Mouse (Mus musculus) cerebellum, postnatal 4 days (tissue): ENCODE measurements at regions not wholly inside any gene's neighbourhood (a gene's known extent, or its start where the extent isn't known, plus 50 kb on each side); places are given as distances from the start of the nearest gene placed in this dataset.

Experiments used
- DNase-seq, 2 experiments: peaks; one replicate each; pipeline ENCODE4 v3.0.0; 2022; ENCODE audit warnings: low spot score in 2 of 2, mixed read lengths in 1 of 2

DNA sequence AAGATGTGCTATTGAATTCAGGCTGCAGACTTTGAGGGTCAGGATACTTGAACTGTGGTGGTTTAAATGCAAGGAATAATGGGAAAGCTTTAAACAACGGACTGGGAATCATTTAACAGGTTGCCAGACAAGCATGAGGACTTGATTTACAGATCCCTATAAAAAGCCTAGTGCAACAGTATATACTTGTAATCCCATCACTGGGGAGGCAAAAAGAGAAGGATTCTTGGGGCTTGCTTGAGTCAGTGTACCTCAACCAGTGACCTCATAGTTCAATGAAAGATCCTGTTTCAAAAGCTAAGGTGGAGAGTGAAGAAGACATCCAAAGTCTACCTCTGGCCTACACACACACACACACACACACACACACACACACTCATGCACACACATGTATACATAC lies 99.8 kb downstream of the Lrrn1 start:
- DNase-seq: no peak

DNA sequence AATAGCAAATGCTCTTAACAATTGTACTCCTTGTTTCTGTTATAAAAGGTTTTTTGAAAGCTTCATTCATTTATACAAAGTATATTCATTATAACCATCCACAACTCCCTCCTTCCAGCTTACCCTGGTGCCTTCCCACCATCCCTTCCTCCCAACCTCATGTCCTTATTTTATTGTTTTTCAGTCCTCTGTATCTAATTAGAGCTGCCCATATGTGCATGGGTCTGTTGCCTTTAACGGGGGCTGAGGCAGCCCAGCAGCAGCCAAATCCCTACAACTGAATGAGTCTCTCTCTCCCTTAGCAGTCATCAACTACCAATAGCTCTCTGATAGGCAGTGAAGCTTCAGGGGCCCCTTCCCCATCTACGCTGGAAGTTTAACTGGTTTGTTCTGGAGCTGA lies 116.2 kb downstream of the Lrrn1 start:
- DNase-seq: no peak

DNA sequence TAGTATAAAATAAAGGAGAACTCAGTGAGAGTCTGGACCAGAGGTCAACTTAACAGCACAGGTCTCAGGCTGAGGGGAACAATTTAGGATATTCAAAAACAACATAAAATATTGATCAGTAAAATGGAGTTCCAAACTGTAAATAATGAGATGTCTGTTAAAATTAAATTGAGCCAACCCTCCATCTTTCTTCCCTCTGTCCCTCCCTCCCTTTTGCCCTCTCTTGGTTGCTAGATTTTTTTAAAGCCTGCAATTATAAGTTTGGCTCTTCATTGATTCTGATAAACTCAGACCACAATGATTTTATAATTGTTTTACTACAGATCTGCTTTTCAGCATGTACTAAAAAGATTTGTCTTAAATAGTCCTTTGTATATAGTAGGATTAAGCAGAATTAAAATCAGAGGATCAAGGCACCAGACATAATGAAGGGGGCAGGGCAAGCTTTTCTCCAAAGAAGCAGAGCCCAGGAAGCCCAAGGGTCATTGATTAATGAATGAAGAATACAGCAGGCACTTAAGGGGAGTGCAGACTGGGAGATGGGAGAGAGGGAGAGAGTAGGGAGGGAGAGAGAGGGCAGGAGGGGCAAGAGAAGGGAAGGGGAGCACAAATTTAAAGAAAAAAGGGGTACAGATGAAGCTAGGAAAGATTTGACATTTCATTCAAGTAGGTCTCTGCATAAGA lies 124.4 kb downstream of the Lrrn1 start:
- DNase-seq: no peak

DNA sequence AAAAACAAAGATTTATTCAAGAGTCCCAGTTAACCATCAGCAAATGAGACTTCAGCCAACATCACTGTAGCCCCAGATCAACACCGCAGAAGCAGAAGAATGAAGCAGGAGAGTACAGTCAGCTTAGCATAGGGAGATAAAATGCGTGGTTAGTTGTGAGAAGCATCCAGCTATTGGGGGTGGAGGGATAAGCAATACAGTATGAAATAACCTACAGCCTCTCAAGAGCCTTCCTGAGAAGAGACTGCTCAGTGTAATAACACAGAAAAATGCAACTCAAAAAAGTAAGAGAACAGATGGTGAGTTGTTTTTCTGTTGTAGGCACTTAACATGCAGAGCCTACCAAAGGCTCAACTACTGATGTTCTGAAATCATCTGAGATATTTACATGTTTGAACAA lies 128.2 kb downstream of the Lrrn1 start:
- DNase-seq: no peak

DNA sequence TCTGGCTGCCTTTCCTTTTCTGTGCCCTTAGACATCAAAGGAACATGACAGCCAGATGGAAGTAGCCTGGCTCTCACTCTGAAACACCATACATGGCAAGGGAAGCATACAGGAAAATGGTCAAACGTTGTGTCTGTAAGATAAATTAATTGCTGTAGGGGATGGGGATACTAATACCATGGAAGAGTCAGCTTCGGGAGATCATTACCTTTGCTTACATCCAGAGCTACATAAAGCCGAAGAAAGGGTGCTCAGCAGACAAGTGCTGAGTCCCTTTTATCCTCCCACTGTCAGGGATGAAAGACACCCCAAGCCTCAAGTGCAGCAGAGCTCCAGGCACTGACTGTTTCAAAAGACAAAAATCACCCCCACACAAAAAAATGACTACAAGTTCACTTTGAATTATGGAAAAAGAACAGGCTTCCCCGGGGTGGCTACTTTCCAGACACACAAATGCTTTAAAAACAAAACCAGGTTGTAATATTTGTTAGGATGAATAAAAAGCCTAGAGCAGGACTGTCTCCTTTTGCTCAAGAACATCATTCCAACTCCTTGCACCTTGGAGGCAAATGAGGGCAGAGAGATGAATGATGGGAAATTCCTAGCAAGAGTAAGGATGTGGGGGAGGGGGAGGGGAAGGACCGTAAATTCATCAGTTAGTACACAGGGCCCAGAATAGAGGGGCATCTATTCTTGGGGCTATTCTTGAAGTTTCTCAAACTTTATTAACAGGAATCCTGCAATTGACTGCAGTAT lies 131.6 kb downstream of the Lrrn1 start:
- DNase-seq: no peak

DNA sequence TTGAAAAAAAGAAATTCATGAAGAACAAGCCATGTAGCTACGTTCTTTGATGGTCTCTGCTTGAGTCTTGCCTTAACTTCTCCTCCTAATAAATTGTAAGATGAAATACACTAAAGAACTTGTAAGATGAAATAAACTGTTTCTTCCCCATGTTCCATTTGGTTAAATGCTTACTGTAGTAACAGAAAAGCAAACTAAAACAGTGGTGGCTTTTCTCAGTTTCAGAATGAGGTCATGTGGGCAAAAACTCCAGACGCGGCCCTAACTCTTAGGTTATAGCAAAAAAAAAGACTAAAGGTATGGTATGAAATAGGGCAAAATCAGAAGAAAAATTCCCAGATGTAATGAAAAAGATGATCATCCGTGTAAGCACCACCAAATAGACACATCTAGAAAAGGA lies 169.7 kb downstream of the Lrrn1 start:
- no peak for DNase-seq

DNA sequence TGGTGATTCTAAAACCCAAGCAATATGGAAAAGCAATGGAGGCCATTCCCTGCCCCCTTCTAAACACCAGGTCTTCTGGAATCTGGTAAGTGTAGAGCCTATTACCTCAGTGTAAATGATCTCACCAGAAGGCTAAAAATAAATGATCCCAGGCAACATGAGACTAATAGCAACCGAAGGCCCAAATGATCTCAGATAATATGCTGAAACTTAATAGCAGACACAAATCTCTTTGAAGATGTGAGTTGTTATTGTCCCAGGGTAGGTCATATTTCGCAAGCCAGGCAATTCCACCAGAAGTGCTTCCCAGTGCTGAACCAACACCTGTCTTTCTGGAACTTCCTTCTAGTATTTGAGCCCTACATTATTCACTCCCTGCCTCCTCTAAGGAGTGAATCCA lies 178.6 kb downstream of the Lrrn1 start:
- DNase-seq: no peak

DNA sequence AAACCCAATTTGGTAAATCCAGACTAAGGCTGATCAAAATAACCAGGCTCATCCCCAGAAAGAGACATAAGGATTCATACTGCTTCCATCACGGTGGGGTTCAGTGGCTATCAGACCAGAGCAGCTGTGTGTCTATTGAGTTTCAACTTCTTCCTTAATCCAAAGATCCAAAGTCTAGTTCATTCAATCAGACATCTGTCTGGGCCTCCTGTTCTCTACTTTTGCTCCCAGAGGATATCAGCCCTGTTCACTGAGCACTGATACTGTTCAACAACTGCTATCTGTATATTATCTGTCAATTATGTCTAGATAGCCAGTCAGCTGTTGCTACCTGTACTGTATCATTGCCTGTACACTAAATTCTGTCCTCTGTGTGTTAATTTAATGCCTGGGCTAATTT lies 179.0 kb downstream of the Lrrn1 start:
- DNase-seq: no peak

DNA sequence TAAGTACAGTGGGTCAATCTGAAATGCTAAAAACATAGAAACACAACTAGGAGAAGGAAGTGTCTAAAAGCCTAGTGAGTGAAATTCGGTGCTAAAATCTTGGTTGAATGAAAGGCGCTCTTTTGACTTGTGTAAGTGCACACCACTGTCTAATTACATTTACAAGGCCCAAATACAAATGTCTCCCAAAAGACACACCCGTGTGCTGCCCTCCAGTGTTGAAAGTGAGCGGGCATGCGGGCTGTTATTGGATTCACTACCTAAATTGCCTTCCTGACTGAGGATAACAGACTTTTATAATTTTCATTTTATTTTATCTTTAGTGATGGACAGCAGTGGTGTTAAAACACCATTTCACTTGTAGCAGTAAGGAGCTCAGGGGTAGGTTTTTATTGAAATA lies 180.8 kb downstream of the Lrrn1 start:
- peak in 1 of 2 experiments; percentile 31 for DNase-seq

DNA sequence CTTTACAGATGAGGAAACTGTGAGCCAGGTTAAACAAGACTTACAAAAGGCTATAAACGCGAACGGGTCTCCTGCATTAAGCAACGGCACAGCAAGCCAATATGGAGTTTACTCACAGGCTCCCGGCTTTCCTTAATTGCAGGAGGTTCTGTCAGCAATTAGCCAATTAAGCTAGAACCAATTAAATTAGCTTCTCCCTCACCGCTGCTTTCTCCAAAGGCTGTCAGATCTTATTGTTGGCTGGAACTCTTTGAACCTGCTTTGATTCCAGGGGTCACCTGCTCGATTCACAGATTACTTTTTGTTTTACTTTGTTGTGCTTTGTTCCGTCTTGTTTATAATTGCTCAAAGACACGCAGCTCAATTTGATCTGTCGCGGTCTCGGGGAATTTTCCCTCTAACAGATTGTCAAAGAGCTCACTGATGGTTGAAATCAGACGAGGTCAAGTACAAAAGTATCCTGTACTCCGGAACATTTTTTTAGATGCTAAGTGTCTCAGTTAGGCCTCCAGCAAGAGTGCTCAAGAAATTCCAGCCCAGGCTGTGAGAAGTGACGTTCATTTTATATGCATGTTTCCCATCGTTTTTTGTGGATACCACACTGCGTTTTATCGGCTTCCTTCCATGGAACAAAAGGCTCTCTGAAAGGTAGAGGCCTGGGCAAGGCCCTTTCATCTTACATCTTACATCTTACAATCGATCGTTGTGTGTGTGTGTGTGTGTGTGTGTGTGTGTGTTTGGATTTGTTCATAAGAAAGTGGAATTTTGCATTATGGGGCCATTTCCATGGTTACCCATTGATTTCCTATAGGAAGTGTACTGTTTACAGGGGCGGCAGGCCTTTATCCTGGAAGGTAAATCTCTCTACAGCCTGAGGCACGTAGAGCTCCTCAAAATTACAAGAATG lies 181.9 kb downstream of the Lrrn1 start:
- DNase-seq: no peak

DNA sequence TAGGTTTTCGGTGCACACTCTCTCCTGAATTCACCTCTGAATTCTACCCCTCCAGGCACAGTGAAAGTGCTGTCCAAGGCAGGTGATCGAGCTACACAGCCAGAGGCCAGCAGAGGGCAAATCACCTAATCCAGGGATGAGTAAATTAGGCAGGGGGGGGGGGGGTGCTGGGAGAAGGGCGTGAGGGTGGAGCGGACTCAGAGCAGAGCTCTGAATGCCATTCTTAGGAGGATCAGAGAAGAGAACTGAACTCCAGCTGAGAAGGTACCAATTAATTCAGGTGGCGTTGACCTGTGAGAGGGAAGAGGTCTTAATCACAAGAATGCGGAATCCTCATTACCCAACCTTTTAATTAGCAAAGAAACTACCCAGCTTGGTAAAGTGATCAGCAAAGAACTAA lies 183.5 kb downstream of the Lrrn1 start:
- DNase-seq: no peak

DNA sequence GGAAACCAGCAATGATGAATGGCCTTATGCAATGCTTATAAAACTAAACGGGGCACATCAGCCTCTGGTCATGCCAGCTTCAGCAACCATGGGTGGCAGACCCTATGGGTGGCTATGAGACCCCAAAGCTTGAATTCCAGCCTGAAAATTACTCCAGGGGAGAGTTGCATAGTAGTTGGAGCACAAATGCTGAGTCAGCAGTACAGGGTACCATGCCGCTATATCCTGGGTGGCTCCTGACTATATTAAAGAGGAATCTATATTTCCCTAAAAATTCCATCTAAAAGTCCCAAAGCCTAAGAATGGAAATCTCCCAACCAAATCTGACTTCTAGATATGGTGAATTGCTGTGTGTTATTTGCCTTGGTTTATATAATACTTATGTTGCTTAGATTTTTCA lies 187.6 kb downstream of the Lrrn1 start:
- DNase-seq: no peak

DNA sequence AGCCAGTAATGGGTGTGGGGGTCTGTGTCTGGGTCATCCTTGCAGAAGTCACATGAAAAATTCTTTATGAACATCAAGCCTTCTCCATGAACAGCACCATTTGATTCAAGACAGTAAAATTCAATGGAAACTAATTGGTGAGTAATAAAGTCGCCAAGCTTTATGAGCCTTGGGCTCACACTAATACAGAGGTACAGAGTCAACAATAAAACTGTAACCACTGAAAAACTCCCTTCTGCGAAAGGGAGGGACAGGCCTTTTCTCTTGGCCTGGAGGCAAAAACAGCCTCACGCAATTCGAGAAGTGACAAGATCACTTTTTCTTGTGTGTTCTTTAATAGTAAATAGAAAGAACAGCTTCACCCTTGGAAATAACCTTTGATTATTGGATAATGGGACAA lies 200.7 kb downstream of the Lrrn1 start:
- no peak for DNase-seq

DNA sequence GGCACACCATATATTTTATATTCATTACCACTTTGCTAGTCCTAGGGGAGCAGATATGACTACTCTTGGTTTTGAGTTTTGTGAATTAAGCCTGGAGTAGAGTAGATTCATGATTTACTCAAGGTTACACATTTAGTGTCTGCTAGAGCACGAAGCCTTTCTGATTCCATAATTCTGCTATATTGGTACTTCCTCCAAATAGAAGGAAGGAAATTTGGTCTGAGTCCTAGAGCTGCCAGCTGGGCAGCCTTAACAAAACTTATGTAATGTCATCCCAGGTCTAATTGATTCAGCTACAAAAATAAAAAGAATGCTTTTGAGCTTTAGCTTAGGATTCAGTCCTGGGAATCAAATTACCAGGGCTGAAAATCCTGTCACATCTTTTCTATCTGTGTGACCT lies 205.2 kb downstream of the Lrrn1 start:
- DNase-seq: no peak

DNA sequence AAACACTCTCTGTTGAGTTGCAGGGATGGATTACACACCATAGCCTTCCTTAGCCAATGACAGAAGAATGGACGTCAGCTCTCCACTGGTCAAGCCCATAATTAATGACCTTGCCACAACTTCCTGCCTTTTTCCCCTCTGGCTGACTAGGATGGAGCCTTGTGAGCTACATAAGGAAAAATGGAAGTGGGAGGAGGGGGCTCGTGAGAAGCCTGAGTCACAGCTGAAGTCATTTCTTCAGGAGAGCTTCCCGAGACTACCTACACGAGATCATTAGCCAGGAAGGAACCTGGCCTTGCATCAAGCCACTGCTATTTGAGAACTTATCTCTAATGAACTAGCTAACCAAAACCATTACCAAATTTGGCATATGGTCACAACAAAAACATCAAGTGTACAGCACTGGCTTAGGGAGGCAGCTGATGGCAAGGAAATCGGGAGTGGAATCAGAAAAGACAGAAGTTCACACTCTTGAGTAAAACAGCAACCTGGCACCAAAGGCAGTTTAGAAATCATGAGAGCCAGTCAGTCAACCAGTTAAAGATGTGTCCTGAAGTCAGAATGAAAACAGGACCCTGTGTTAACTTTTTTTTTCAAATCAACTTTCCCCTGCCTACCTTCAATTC lies 219.7 kb downstream of the Lrrn1 start:
- no peak for DNase-seq

DNA sequence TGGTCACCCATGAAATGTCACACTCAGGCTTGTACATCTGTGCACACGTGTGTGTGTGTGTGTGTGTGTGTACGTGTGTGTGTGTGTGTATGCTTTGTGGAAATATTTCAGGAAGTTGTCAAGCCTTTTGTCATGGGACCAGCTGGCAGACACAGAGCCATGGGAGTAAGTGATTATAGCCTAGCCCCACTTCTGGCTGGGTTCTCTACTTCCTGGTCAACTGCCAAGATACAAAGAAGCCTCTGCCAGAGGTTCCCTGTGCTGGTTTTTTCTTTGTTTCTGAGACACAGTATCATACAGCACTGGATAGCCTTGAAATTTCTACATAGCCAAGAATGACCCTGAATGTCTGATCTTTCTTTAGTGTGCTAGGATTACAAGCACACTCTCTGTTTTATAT lies 220.2 kb downstream of the Lrrn1 start:
- peak in 1 of 2 experiments; percentile 10 for DNase-seq

DNA sequence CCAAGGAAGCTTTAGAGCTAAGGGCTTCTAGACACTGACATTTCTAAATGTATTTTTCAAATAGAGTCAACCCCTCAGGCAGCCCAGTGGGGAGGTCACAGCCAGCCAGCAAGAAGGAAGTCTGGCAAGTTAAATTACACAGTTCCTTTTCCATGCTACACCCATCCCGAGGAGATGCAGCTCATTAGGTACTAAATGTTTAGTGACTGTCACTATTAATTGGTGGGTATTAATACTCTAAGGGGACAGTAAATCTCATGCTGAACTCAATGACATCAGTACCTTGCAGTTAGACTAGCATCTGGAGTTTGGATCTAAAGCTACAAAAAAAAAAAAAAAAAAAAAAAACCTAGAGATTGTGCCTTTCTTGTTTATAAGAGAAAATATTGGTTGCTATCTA lies 222.6 kb downstream of the Lrrn1 start:
- no peak for DNase-seq

DNA sequence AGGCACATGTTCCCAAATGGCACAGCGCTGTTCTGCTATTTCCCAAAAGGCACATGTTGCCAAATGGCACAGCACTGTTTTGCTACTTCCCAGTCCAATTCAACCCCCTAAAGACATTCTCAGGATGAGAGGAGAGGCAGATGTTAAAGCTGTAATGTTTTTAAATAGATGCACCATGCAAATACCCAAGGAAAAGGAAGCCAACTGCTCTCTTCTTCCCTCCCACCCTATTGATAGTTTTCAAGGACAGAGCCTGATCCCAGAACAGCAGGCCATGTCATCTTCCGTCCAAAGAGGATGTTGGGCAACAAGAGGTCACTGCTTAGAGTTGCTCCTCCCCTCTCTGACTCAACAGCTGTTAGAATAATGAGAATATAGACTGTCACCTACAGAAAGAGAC lies 225.6 kb downstream of the Lrrn1 start:
- no peak for DNase-seq

DNA sequence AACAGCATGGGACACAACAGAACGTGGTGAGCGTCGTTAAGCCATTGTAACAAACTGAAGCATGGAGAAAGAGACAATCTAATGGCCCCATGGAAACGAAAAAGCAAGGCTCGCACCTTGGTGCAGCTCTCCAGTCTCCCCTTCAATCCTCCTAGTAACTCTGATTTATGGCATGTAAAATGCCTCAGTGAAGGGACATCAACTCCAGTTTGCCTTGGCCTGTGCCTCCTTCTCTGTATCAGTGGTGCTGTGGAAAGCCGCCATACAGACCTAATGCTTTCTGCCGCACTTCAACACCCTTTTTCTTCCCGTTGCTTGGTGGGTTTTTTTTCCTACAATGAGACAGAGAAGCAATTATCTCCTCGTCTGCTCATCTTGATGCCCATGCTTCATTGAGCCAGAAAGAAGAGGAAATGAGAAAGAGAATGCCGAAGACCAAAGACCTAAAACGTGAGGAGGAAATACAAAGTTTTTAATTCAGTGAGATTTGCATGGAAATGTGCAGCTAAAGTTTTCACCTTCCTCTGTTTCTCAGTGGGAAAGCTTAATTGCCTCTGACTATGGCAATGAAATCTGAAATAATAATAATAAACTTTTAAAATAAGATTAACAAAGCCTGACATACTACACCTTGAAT lies 241.4 kb downstream of the Lrrn1 start:
- DNase-seq: no peak

DNA sequence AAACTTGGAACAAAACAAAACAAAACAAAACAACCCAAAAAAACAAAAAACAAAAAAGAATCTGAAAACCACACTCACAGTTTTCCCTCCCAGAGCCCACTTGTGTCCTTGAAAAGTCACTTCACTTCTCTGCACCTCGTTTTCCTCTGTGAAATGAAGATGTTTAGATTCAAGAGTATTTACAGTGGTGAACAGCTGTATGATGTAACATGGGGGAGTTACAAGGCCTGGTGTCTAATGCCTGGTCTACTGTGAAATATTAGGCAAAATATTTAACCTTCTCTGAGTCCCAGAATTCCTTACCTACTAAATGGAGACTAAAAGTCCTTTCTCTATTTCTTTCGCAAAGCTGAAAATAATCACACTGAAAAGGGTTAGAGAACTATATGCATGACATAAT lies 255.4 kb downstream of the Lrrn1 start:
- DNase-seq: no peak

DNA sequence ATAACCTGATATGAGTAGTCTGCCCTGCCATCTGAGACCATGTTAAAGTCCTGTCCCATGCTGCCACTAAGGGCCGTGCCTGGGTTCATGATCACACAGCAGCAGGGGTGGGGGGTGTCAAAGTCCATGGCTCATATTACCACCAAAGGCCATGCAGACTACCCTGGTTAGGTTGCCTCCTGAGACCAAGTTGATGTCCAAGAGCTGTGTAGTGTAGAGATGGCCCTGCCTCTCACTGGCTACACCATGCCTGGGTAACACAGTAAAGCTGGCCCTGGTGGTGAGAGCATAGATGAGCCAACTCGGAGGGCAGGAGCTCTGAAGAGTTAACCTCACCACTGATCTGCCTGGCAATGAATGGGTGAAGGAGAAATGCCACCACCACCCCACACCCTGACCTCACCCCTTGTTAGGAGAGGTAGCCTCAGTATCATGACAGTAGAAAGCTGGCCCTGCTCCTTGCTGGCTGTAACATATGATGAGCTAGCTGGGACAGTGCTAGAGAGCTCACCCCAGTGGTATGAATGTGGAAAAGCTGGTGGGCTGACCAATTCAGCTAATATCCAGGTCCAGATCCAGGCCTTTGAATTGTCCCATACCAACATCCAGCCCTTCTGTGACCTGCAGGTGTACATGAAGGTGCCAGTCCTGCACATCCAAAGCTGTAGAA lies 258.8 kb downstream of the Lrrn1 start:
- DNase-seq: no peak
